Mouse (Mus musculus): Measurements from ENCODE around the gene Gm5788.
"Not testable (repeated sequence)": the region's sequence is repeated elsewhere in the genome, so short reads cannot be mapped to it uniquely, and the experiment has no call there.

The Gm5788 gene
- long read RNA-seq, experiment 1, result 0 reads
- long read RNA-seq, experiment 2, result 0 reads

- intact Hi-C loops (cut with DNase I), result not testable (repeated sequence)
Observed at GRCm38 (mm10) chr12:87494421-87494820, at the start of gene Gm5788. Gm5788 (plus strand) TSS chr12:87494721.

- intact Hi-C loops (cut with DNase I), result no loop called here
Observed at GRCm38 (mm10) chr12:87449456-87449855, 45.1 kb upstream of the Gm5788 start.

GRCm38 (mm10) chr12:87464678-87465297 lies 29.7 kb upstream of the Gm5788 start:
- intact Hi-C loops (cut with DNase I), result no loop called here

- intact Hi-C loops (cut with DNase I), result loop anchor here (10.0 kb wide), 1 partner anchor 894 kb away; the partner anchor contains the start of gene Adck1
Observed at GRCm38 (mm10) chr12:87470263-87471136, 24.0 kb upstream of the Gm5788 start.

GRCm38 (mm10) chr12:87471421-87471963 lies 23.0 kb upstream of the Gm5788 start:
- intact Hi-C loops (cut with DNase I), result loop anchor here (10.0 kb wide), 1 partner anchor 893 kb away; the partner anchor contains the start of gene Adck1

- intact Hi-C loops (cut with DNase I), result loop anchor here (10.0 kb wide), 1 partner anchor 893 kb away; the partner anchor contains the start of gene Adck1
Observed at GRCm38 (mm10) chr12:87471964-87472786, 22.3 kb upstream of the Gm5788 start, which contains the start of gene Snw1. Snw1 (minus strand) TSS chr12:87472274.

- intact Hi-C loops (cut with DNase I), result loop anchor here (10.0 kb wide), 1 partner anchor 890 kb away; the partner anchor contains the start of gene Adck1
Observed at GRCm38 (mm10) chr12:87474756-87475155, 19.8 kb upstream of the Gm5788 start.

GRCm38 (mm10) chr12:87482482-87482881 lies 12.0 kb upstream of the Gm5788 start:
- intact Hi-C loops (cut with DNase I), result loop anchor here (5.0 kb wide), 1 partner anchor 305 kb away; no protein-coding TSS in a partner anchor

- intact Hi-C loops (cut with DNase I), result not testable (repeated sequence)
Observed at GRCm38 (mm10) chr12:87488683-87489082, 5.8 kb upstream of the Gm5788 start.

GRCm38 (mm10) chr12:87514016-87514415 lies 19.5 kb downstream of the Gm5788 start, which contains the start of gene Gm8300:
Gm8300 (plus strand) TSS chr12:87514316.
- intact Hi-C loops (cut with DNase I), result not testable (repeated sequence)

GRCm38 (mm10) chr12:87519616-87520015 lies 25.1 kb downstream of the Gm5788 start:
- intact Hi-C loops (cut with DNase I), result not testable (repeated sequence)

- intact Hi-C loops (cut with DNase I), result no loop called here
Observed at GRCm38 (mm10) chr12:87543927-87544326, 49.4 kb downstream of the Gm5788 start.
